Mouse (Mus musculus) intestine, embryonic 16.5 days (tissue): ENCODE measurements around the gene Car15. TPM values are rescaled to one million over a fixed set of nuclear protein-coding genes. Genes with fewer than 3 reads are reported as not detected.

Source experiments
- ATAC-seq: fragments of 200-750 bp; cut with Nextera tagmentation; 2 replicates; pipeline ENCODE4 v1.8.0; 2017; ENCODE audit warnings: moderate TSS enrichment, moderate library complexity
- H3K27ac ChIP-seq: fragments of 300-500 bp; sonication (generic); 2 replicates; pipeline ENCODE4 v1.5.1; 2014; ENCODE audit warnings: mild to moderate bottlenecking, low read length
- H3K27me3 ChIP-seq: fragments of 300-500 bp; sonication (generic); replicated peaks from 2 replicates; pipeline ENCODE4 v1.6.1; 2014; ENCODE audit warnings: low read length, control low read depth, mixed read lengths; ENCODE audit not compliant: control insufficient read depth, insufficient read depth
- H3K36me3 ChIP-seq: fragments of 300-500 bp; sonication (generic); 2 replicates; pipeline ENCODE4 v1.6.1; 2014; ENCODE audit warnings: low read length, control low read depth; ENCODE audit not compliant: control insufficient read depth, insufficient read depth
- H3K4me1 ChIP-seq: fragments of 300-500 bp; sonication (generic); 2 replicates; pipeline ENCODE4 v1.6.1; 2014; ENCODE audit warnings: low read length, control low read depth, mixed read lengths; ENCODE audit not compliant: control insufficient read depth, insufficient read depth
- H3K4me2 ChIP-seq: fragments of 300-500 bp; sonication (generic); 2 replicates; pipeline ENCODE4 v1.6.1; 2014; ENCODE audit warnings: low read depth, low read length, control low read depth
- H3K4me3 ChIP-seq: fragments of 300-500 bp; sonication (generic); 2 replicates; pipeline ENCODE4 v1.5.1; 2014; ENCODE audit warnings: mild to moderate bottlenecking, low read length
- H3K9ac ChIP-seq: fragments of 300-500 bp; sonication (generic); 2 replicates; pipeline ENCODE4 v1.6.1; 2014; ENCODE audit warnings: low read depth, low read length
- H3K9me3 ChIP-seq: fragments of 300-500 bp; sonication (generic); 2 replicates; pipeline ENCODE4 v1.6.1; 2016; ENCODE audit warnings: low read length, control low read depth; ENCODE audit not compliant: control insufficient read depth
- WGBS: fragments of 180-500 bp; shearing (Covaris S2); extraction: QIAGEN DNeasy Blood & Tissue Kit; methylation state at CpG from one replicate; pipeline ENCODE4 v1.1.7; 2014; 5-methylcytosine and 5-hydroxymethylcytosine counted together
- polyA plus RNA-seq: library from polyadenylated mRNA; unstranded; fragments of >200 nt; fragmentation: Nextera tagmentation; extraction: Ambion mirVana; gene quantifications from 2 replicates; pipeline ENCODE4 v1.2.1, GENCODE M21; 2015

Car15 gene
- 1.1 and 1.2 TPM in 2 replicates for polyA plus RNA-seq

- peaks cover 33% of the 10 kb centered on the region for H3K27me3 ChIP-seq
- no peak within 1 kb of the TSS for H3K27ac ChIP-seq
- WGBS, result 77% methylated on average over 6 of the region's 6 CpGs
- no peak within 1 kb of the TSS for H3K4me3 ChIP-seq
- no peak within 1 kb of the TSS for H3K9ac ChIP-seq
- H3K36me3 ChIP-seq, result peaks cover 14% of the 10 kb centered on the region; the same call in 1 of the 2 replicates
- ATAC-seq, result no peak
- peaks cover 8% of the 10 kb centered on the region for H3K4me1 ChIP-seq
- no peaks in the 10 kb centered on the region for H3K9me3 ChIP-seq
- no peak within 1 kb of the TSS for H3K4me2 ChIP-seq
Measured at GRCm38 (mm10) chr16:17838051-17838450, at the start of gene Car15. Car15 (minus strand) TSS chr16:17838364.

GRCm38 (mm10) chr16:17884116-17884515, 46.0 kb upstream of the Car15 start:
- Histone ChIP-seq H3K4me2 (no peak overlapping the region), H3K4me1 (peaks cover 11% of the 10 kb centered on the region), H3K9ac (no peak overlapping the region), H3K4me3 (no peak overlapping the region), H3K27me3 (no peaks in the 10 kb centered on the region), H3K36me3 (peaks cover 3% of the 10 kb centered on the region; the same call in 1 of the 2 replicates), H3K27ac (no peak overlapping the region), H3K9me3 (no peaks in the 10 kb centered on the region)
- ATAC-seq, result no peak
- WGBS, result 70% methylated on average over 6 of the region's 6 CpGs

GRCm38 (mm10) chr16:17882196-17882595, 44.0 kb upstream of the Car15 start:
- peaks cover 11% of the 10 kb centered on the region for H3K4me1 ChIP-seq
- H3K27me3 ChIP-seq, result no peaks in the 10 kb centered on the region
- H3K4me2 ChIP-seq, result no peak overlapping the region
- H3K9ac ChIP-seq, result no peak overlapping the region
- no peak for ATAC-seq
- no peak overlapping the region for H3K27ac ChIP-seq
- no peaks in the 10 kb centered on the region for H3K9me3 ChIP-seq
- peaks cover 3% of the 10 kb centered on the region; the same call in 1 of the 2 replicates for H3K36me3 ChIP-seq
- H3K4me3 ChIP-seq, result no peak overlapping the region

- Histone ChIP-seq H3K27me3 (no peaks in the 10 kb centered on the region), H3K27ac (no peak overlapping the region), H3K36me3 (peaks cover 3% of the 10 kb centered on the region; the same call in 1 of the 2 replicates), H3K4me3 (no peak overlapping the region), H3K4me1 (peaks cover 8% of the 10 kb centered on the region), H3K9me3 (no peaks in the 10 kb centered on the region), H3K9ac (no peak overlapping the region), H3K4me2 (no peak overlapping the region)
- ATAC-seq, result no peak
- WGBS, result 78% methylated on average over 4 of the region's 4 CpGs
Measured at GRCm38 (mm10) chr16:17879571-17879970, 41.4 kb upstream of the Car15 start.

- peaks cover 12% of the 10 kb centered on the region for H3K4me1 ChIP-seq
- no peak overlapping the region for H3K4me3 ChIP-seq
- no peaks in the 10 kb centered on the region for H3K36me3 ChIP-seq
- no peak overlapping the region for H3K27ac ChIP-seq
- 98% methylated on average over 1 of the region's 1 CpGs for WGBS
- no peak for ATAC-seq
- no peaks in the 10 kb centered on the region for H3K27me3 ChIP-seq
- no peak overlapping the region for H3K9ac ChIP-seq
- no peaks in the 10 kb centered on the region for H3K9me3 ChIP-seq
- H3K4me2 ChIP-seq, result no peak overlapping the region
Measured at GRCm38 (mm10) chr16:17876096-17876495, 37.9 kb upstream of the Car15 start.

- no peak overlapping the region for H3K27ac ChIP-seq
- no peaks in the 10 kb centered on the region for H3K27me3 ChIP-seq
- 60% methylated on average over 4 of the region's 4 CpGs for WGBS
- ATAC-seq, result peak; percentile 38; the same call in 1 of the 2 replicates
- H3K4me2 ChIP-seq, result no peak overlapping the region
- H3K9me3 ChIP-seq, result no peaks in the 10 kb centered on the region
- H3K4me3 ChIP-seq, result no peak overlapping the region
- no peak overlapping the region for H3K9ac ChIP-seq
- H3K36me3 ChIP-seq, result no peaks in the 10 kb centered on the region
- H3K4me1 ChIP-seq, result peaks cover 16% of the 10 kb centered on the region
Measured at GRCm38 (mm10) chr16:17875174-17875573, 37.0 kb upstream of the Car15 start.

- no peaks in the 10 kb centered on the region for H3K36me3 ChIP-seq
Measured at GRCm38 (mm10) chr16:17872995-17873394, 34.8 kb upstream of the Car15 start.

GRCm38 (mm10) chr16:17871248-17871647, 33.1 kb upstream of the Car15 start:
- H3K4me2 ChIP-seq, result no peak overlapping the region
- peak; percentile 84 for ATAC-seq
- no peak overlapping the region for H3K4me3 ChIP-seq
- WGBS, result 56% methylated on average over 5 of the region's 5 CpGs
- H3K9me3 ChIP-seq, result no peaks in the 10 kb centered on the region
- no peaks in the 10 kb centered on the region for H3K36me3 ChIP-seq
- H3K27ac ChIP-seq, result no peak overlapping the region
- H3K27me3 ChIP-seq, result no peaks in the 10 kb centered on the region
- H3K9ac ChIP-seq, result no peak overlapping the region
- H3K4me1 ChIP-seq, result peaks cover 18% of the 10 kb centered on the region

More at GRCm38 (mm10) chr16:17872995-17873394, 34.8 kb upstream of the Car15 start:
- Histone ChIP-seq H3K27me3 (no peaks in the 10 kb centered on the region), H3K9ac (no peak overlapping the region), H3K9me3 (no peaks in the 10 kb centered on the region), H3K4me2 (no peak overlapping the region), H3K4me1 (peaks cover 16% of the 10 kb centered on the region), H3K27ac (no peak overlapping the region), H3K4me3 (no peak overlapping the region)
- 50% methylated on average over 4 of the region's 4 CpGs for WGBS
- no peak for ATAC-seq

- Histone ChIP-seq H3K9ac (no peak overlapping the region), H3K27me3 (no peaks in the 10 kb centered on the region), H3K27ac (no peak overlapping the region; the same call in 1 of the 2 replicates), H3K4me3 (no peak overlapping the region), H3K9me3 (no peaks in the 10 kb centered on the region), H3K36me3 (0 out of 2 replicates have a peak, but pooled peaks cover 4% of the 10 kb centered on the region), H3K4me2 (peak overlapping the region; percentile 4; the same call in 1 of the 2 replicates), H3K4me1 (peaks cover 6% of the 10 kb centered on the region)
- WGBS, result 51% methylated on average over 6 of the region's 6 CpGs
- ATAC-seq, result peak; percentile 93
Measured at GRCm38 (mm10) chr16:17865770-17866169, 27.6 kb upstream of the Car15 start.

- H3K4me1 ChIP-seq, result peaks cover 5% of the 10 kb centered on the region; the same call in 1 of the 2 replicates
- ATAC-seq, result peak; percentile 19; the same call in 1 of the 2 replicates
- WGBS, result 55% methylated on average over 2 of the region's 2 CpGs
- no peak overlapping the region for H3K4me3 ChIP-seq
- H3K27me3 ChIP-seq, result no peaks in the 10 kb centered on the region
- no peaks in the 10 kb centered on the region for H3K9me3 ChIP-seq
- H3K9ac ChIP-seq, result no peak overlapping the region
- H3K27ac ChIP-seq, result no peak overlapping the region
- no peak overlapping the region for H3K4me2 ChIP-seq
- 0 out of 2 replicates have a peak, but pooled peaks cover 4% of the 10 kb centered on the region for H3K36me3 ChIP-seq
Measured at GRCm38 (mm10) chr16:17865293-17865692, 27.1 kb upstream of the Car15 start.
